Mouse (Mus musculus) lung, adult 2 months (tissue): Measurements from ENCODE around the gene Hcn1. TPM values are rescaled to one million over a fixed set of nuclear protein-coding genes. Genes with fewer than 3 reads are reported as not detected.

Experiments used
- DNase-seq: peaks from one replicate; pipeline ENCODE4 v3.0.0; 2022
- H3K4me1 ChIP-seq: fragments of 200-500 bp; 2 replicates; pipeline ENCODE4 v1.6.1; 2011; ENCODE audit warnings: low read length; ENCODE audit not compliant: control insufficient read depth, insufficient read depth
- H3K4me3 ChIP-seq: fragments of 200-500 bp; replicated peaks from 2 replicates; pipeline ENCODE3; 2011; ENCODE audit warnings: low read depth, mild to moderate bottlenecking, control low read depth, low read length; ENCODE audit errors: extremely low read depth
- CTCF ChIP-seq: fragments of 200-500 bp; IDR thresholded peaks from 2 replicates; pipeline ENCODE4 v1.5.1; 2011; ENCODE audit warnings: mild to moderate bottlenecking, low read length, control low read depth; ENCODE audit not compliant: insufficient read depth
- POLR2A ChIP-seq: fragments of 200-500 bp; IDR thresholded peaks from 2 replicates; pipeline ENCODE4 v1.6.1; 2011; ENCODE audit warnings: low read depth, mild to moderate bottlenecking, control low read depth, low read length, borderline replicate concordance; ENCODE audit errors: extremely low read depth
- WGBS: fragments of 180-500 bp; shearing (Covaris S2); methylation state at CpG from one replicate; pipeline ENCODE4 v1.1.7; 2018; 5-methylcytosine and 5-hydroxymethylcytosine counted together
- polyA plus RNA-seq: library from polyadenylated mRNA; depleted of rRNA; stranded (reverse); fragments of >200 nt; gene quantifications from 2 replicates; pipeline ENCODE4 v1.2.3, GENCODE M21; 2012

Gene Hcn1
- polyA plus RNA-seq, 1 experiment: 0.19 TPM

DNA sequence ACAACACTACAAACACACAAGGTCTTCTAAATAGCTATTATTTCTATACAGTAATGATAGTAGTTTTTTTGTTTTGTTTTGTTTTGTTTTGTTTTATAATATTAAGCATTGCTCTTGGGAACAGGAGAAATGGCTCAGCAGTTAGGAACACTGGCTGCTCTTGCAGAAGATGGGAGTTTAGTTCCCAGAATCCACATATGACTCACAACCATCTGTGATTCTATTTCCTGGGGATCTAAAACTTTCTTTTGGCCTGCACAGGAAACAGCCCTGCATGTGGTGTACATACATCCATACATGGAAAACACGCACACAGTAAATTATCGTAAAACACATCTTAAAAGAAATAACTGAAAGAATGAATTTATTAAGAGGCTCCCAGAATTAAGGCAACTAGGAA is 9.8 kb downstream of the Hcn1 start:
- DNase-seq: no peak
- no peak for TF ChIP-seq CTCF
- no peak for TF ChIP-seq POLR2A
- Histone ChIP-seq H3K4me3 (no peak overlapping the region), H3K4me1 (no peaks in the 10 kb centered on the region)
- WGBS: 83% methylated on average over 2 of the region's 2 CpGs

DNA sequence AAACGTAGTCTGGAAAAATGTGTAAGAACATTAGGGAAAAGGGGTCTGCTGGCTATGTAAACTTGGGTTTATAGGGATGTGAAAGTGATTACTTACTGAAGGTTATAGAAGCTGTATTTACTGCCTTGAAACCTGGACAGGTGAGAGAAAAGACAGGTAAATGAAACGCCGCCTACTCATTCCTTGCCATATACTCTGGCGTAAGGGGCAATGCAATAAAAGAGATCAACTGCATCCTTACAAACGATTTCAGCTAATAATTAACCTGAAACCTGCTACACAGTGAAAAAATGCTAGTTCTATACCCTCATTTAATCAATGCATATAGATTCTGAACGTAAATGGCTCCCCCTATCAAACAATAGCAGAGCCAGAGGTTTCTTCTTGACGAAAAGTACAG is 17.4 kb downstream of the Hcn1 start:
- 78% methylated on average over 7 of the region's 7 CpGs for WGBS
- H3K4me3 ChIP-seq: no peak overlapping the region
- TF ChIP-seq CTCF (no peak), POLR2A (no peak)
- DNase-seq: no peak
- H3K4me1 ChIP-seq: no peaks in the 10 kb centered on the region

DNA sequence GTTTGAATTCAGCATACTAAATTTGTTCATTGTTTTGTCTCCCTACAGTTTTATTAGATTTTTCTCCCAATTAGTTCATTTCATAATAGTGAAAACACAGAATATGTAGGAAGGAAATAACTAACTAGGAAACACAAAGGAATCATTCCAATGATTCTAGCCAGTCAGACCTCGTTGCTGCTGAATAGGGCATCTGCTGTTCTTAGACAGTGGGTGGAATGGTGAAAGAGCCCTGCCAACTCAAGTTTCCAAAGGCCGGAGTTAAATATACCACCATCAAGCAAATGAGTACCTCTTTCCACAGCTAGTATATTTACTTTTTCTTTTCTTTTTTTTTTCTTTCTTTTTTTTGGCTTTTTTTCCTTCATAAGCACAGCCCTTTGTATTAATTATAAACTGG is 55.4 kb downstream of the Hcn1 start:
- no peak for TF ChIP-seq POLR2A
- no peak for TF ChIP-seq CTCF
- no peak for DNase-seq
- Histone ChIP-seq H3K4me3 (no peak overlapping the region), H3K4me1 (no peaks in the 10 kb centered on the region)
- 66% methylated on average over 2 of the region's 2 CpGs for WGBS

DNA sequence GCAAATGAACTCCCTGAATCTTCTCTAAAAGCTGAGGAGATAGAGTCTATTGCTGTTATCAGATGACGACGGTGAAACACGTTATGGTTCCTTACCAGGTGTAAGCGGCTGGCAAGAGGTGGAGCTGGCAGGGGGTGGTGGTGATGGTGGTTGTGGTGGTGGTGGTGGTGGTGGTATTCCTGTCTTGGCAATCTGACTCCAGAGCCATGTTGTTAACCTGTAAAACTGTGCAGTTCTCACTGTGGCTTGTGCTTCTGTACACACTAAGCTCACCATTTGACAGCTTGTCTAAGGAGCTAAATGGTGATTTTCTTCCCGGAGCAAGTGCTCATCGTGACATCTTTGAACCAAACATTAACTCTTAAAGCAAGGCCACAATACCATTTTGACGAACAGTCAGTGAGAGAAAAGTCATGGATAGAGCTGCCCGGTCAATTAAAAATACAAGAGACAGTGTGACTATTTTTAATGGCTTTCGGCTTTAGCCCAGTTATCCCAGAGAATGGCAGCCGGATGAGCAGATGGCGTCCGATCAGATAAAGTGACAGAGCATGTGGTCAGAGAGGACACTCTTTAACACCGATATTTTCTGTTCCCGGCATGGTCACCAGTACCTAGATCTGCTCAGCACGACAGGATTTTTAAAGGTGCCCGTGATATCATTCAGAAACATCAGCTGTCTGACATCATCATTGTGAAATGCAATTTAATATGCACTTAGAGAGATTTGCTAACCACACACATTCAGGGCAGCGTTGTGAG is 56.5 kb downstream of the Hcn1 start:
- TF ChIP-seq POLR2A (no peak), CTCF (no peak)
- DNase-seq: no peak
- no peak overlapping the region for H3K4me3 ChIP-seq
- 71% methylated on average over 17 of the region's 17 CpGs for WGBS
- H3K4me1 ChIP-seq: no peaks in the 10 kb centered on the region

DNA sequence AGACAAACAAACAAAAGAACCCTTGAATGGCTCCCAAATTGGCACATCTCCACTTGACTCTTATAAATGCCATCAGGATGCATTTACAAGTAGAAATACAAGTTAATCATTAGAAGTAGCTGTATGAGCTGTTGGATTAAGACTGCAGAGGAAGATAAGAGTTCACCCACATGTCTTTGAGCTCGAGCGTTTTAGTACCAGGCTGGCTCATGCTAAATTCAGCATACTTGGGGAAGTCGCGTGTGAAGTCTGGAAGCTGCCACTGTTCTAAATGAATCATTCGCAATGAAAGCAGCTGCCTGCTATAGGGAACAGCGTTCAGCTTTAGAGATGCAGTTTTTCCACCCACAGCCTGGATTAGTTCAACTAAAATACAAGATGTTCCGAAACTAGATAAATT is 57.4 kb downstream of the Hcn1 start:
- no peak for DNase-seq
- Histone ChIP-seq H3K4me3 (no peak overlapping the region), H3K4me1 (no peaks in the 10 kb centered on the region)
- WGBS: 63% methylated on average over 7 of the region's 7 CpGs
- TF ChIP-seq POLR2A (no peak), CTCF (no peak)

DNA sequence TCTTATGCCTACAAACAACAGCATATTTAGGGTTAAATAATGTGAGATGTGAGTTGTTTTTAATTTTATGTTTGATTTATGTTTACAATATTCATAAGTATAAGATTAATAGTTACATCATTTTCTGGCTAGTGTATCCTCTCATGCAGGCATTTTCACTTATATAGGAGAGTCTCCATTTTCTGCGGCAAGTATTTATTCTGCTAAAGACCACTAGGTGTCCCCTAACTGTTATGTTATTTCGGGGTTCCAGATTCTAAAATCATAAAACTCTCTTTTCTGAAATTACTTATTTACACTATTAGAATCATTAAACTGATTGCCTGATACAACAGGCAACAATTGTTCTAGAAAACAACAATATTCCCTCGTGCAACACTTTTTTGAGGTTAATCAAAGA is 60.5 kb downstream of the Hcn1 start:
- DNase-seq: no peak
- 54% methylated on average over 3 of the region's 3 CpGs for WGBS
- TF ChIP-seq POLR2A (no peak), CTCF (no peak)
- H3K4me3 ChIP-seq: no peak overlapping the region
- no peaks in the 10 kb centered on the region for H3K4me1 ChIP-seq

DNA sequence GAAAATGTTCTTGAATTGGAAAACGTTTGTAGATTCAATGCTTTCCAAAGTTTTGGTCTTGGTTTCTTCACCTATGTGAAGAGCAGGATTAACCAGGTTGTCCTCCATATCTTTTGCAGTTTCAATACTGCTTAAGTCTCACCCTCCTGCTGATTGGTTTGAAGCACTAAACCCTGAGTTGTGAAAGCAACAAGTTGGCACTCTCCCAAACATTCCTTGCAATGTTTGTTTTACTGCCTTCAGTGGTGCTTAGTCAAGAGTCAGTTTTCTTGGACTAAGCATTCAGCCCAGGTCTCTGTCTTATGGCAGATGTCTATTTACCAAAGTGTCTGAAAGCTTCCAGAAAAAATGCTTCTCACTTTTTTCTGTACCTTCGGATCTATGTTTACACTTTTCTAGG is 67.2 kb downstream of the Hcn1 start:
- H3K4me3 ChIP-seq: no peak overlapping the region
- no peak for TF ChIP-seq CTCF
- no peak for TF ChIP-seq POLR2A
- DNase-seq: no peak
- no peaks in the 10 kb centered on the region for H3K4me1 ChIP-seq
- 19% methylated on average over 2 of the region's 2 CpGs for WGBS

DNA sequence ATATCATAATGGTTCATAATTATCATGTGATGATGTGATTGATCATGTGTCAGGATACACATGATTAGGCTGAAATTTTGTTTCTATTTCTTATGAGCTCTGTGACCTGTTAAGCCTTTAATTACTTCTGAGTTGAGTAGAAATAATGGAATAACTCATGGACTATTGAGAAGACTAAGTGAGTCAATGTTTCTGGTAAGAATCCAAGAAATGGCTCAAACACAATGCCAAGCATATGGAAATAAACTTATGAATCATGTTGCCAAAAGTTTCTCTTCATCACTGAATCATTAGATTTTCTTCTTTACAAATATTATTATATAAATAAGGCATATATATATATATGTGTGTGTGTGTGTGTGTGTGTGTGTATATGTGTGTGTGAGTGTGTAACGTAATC is 69.7 kb downstream of the Hcn1 start:
- H3K4me1 ChIP-seq: no peaks in the 10 kb centered on the region
- no peak overlapping the region for H3K4me3 ChIP-seq
- no peak for DNase-seq
- 91% methylated on average over 1 of the region's 1 CpGs for WGBS
- TF ChIP-seq POLR2A (no peak), CTCF (no peak)

DNA sequence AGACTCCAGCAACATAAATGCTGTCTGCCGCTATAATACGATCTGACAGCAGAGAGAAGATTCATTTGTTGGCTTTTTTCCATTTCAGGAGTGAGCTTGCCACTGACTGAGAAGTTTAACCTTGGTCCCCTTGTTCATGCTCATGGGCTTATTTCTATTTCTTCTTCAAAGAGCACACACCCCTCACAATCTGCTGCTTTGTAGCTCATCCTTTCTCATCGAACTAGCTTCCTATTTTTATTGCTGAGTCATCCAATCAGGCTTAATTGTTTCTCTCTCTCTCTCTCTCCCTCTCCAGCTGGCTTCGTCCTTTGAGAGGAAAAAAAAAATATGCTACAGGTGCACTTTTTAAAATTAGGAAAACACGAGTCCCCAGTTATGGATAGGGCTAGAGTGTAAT is 74.3 kb downstream of the Hcn1 start:
- 67% methylated on average over 5 of the region's 5 CpGs for WGBS

DNA sequence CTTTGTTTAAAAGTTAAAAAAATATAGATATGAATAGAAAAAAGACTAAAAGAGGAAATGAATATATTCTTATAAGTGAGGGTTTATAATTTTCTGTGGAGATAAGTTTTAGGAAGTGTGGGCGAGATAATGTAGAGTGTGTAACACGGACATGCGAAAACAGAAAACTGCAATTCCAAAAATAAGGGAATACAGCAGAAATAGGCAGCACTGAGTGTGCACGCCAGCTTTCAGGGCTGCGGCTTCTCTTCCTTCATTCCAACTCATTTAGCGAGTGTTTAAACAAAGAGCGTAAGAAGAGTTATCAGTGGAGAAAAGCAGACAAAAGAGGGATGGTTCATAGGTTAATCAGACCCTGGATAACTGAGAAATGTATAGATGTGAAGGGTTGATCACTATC is 85.5 kb downstream of the Hcn1 start:
- 75% methylated on average over 7 of the region's 7 CpGs for WGBS
- H3K4me1 ChIP-seq: no peaks in the 10 kb centered on the region
- no peak overlapping the region for H3K4me3 ChIP-seq

More for the DNA sequence above, 74.3 kb downstream of the Hcn1 start:
- no peak for DNase-seq
- TF ChIP-seq CTCF: no peak
- no peak for TF ChIP-seq POLR2A
- Histone ChIP-seq H3K4me3 (no peak overlapping the region), H3K4me1 (no peaks in the 10 kb centered on the region)

More for the DNA sequence above, 85.5 kb downstream of the Hcn1 start:
- TF ChIP-seq POLR2A (no peak), CTCF (no peak)
- no peak for DNase-seq
